Mouse (Mus musculus): ENCODE results near the gene Glrp1.

Gene Glrp1

GRCm38 (mm10) chr1:88459655-88460054 lies 50.2 kb downstream of the Glrp1 start:
- no peak for DNase-seq

DNA sequence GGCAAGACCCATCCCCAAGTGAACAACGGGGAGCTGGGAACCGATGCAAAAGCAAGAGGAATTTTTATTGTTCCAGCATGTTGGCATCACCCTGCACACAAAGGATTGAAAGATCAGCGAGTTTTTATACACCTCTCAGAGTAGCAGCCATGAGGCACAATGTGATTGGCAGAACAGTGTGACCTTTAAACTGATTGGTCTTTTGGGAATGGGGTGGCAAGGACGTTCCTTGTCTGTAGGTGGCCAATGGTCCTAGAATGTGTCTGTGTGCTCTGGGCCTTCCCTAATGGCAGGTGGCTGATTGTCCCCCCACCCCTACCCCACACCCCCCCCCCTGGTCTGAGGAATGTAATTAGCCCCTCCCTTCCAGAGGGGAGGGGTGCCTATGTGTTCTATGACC lies 50.7 kb downstream of the Glrp1 start:
- DNase-seq: no peak

DNA sequence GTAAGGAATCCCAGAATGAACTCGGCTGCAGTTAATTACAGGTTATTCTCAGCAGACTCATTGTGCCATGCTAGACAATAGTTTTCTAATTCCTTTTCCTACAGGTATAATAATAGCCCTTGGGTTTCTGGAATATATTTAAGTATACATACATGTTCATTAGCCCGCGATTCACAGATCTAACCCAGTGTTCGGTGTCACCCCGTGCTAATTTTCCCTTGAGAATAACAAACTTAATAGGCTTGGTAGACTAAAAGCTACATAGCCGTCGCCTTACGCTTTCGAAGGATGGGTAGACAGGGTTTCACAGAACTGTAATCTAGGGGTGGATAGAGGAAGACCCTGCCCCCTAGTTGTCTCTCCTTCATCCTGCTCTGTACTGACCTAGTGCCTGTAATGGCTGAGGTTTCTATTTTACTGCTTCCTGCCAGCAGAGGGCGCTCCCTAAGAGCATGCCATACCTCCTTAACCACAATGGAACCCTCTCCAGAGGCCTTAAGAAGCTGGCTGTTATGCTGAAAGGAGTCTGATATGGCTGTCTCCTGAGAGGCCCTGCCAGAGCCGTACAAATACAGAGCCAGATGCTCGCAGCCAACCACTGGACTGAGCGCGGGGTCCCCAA lies 53.3 kb downstream of the Glrp1 start:
- DNase-seq: peak; percentile 91

GRCm38 (mm10) chr1:88455761-88456160 lies 54.1 kb downstream of the Glrp1 start:
- DNase-seq: no peak

- peak; percentile 42 for DNase-seq
Observed at GRCm38 (mm10) chr1:88454703-88455102, 55.2 kb downstream of the Glrp1 start.

- DNase-seq: no peak
Observed at GRCm38 (mm10) chr1:88452198-88452597, 57.7 kb downstream of the Glrp1 start.

DNA sequence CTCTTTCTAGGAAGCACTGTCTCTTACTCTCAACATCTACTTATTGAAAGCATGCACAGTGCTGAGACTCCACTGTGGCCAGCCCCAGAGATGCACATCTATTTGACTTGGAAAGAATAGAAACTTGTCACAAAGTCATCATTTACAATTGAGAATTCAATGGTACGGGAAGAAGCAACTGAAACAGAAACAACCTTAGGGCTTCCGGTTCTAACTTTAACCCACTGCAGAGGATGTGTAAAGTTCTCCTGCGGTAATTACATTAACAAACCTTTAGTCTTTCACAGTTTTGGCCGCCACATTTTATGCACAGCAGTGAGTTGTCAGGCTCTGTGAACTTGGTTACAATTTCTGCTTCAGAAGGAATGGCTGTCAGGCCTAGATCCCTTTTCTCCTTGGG lies 59.2 kb downstream of the Glrp1 start:
- DNase-seq: no peak

All from lung, postnatal 36 days (tissue).